Mouse (Mus musculus) regulatory T cell (primary cell): ENCODE results near the gene Wbp2.

Experiments used
- in situ Hi-C: fragments of 300-600 bp; cut with MboI, MseI; formaldehyde crosslinking; loops from one replicate; pipeline ENCODE4 v1.15.1; 2025; ENCODE audit warnings: high pct_unique_total_duplicates

Gene Wbp2

GRCm38 (mm10) chr11:116109441-116110081 is 22.8 kb upstream of the Wbp2 start:
- in situ Hi-C loops, result no loop called here

- in situ Hi-C loops, result no loop called here
Observed at GRCm38 (mm10) chr11:116108464-116109137, 21.8 kb upstream of the Wbp2 start.

GRCm38 (mm10) chr11:116107777-116108285 is 21.0 kb upstream of the Wbp2 start:
- in situ Hi-C loops, result no loop called here

- in situ Hi-C loops, result no loop called here
Observed at GRCm38 (mm10) chr11:116106963-116107776, 20.4 kb upstream of the Wbp2 start.

- in situ Hi-C loops, result no loop called here
Observed at GRCm38 (mm10) chr11:116106154-116106962, 19.6 kb upstream of the Wbp2 start.

- in situ Hi-C loops, result no loop called here
Observed at GRCm38 (mm10) chr11:116105065-116105464, 18.3 kb upstream of the Wbp2 start.

- in situ Hi-C loops, result no loop called here
Observed at GRCm38 (mm10) chr11:116104006-116104646, 17.3 kb upstream of the Wbp2 start.

- in situ Hi-C loops, result no loop called here
Observed at GRCm38 (mm10) chr11:116103572-116103971, 16.8 kb upstream of the Wbp2 start.

GRCm38 (mm10) chr11:116102472-116102871 is 15.7 kb upstream of the Wbp2 start:
- in situ Hi-C loops, result no loop called here

GRCm38 (mm10) chr11:116101931-116102381 is 15.2 kb upstream of the Wbp2 start:
- in situ Hi-C loops, result no loop called here

- in situ Hi-C loops, result no loop called here
Observed at GRCm38 (mm10) chr11:116100839-116101238, 14.0 kb upstream of the Wbp2 start.

- in situ Hi-C loops, result no loop called here
Observed at GRCm38 (mm10) chr11:116100385-116100784, 13.6 kb upstream of the Wbp2 start.

- in situ Hi-C loops, result no loop called here
Observed at GRCm38 (mm10) chr11:116099462-116099861, 12.7 kb upstream of the Wbp2 start.

- in situ Hi-C loops, result no loop called here
Observed at GRCm38 (mm10) chr11:116098711-116099460, 12.1 kb upstream of the Wbp2 start.

- in situ Hi-C loops, result no loop called here
Observed at GRCm38 (mm10) chr11:116096213-116097108, 9.7 kb upstream of the Wbp2 start.

- in situ Hi-C loops, result no loop called here
Observed at GRCm38 (mm10) chr11:116095573-116095972, 8.8 kb upstream of the Wbp2 start.

- in situ Hi-C loops, result loop anchor here (5.0 kb wide), 1 partner anchor 38 kb away; the partner anchor contains the start of gene Trim65
Observed at GRCm38 (mm10) chr11:116093771-116094565, 7.2 kb upstream of the Wbp2 start.

GRCm38 (mm10) chr11:116092959-116093358 is 6.2 kb upstream of the Wbp2 start:
- in situ Hi-C loops, result loop anchor here (5.0 kb wide), 1 partner anchor 39 kb away; the partner anchor contains the start of gene Trim65
